Comparison of ENCODE assay signal across 8 mouse cellular contexts in the genomic region with DNA sequence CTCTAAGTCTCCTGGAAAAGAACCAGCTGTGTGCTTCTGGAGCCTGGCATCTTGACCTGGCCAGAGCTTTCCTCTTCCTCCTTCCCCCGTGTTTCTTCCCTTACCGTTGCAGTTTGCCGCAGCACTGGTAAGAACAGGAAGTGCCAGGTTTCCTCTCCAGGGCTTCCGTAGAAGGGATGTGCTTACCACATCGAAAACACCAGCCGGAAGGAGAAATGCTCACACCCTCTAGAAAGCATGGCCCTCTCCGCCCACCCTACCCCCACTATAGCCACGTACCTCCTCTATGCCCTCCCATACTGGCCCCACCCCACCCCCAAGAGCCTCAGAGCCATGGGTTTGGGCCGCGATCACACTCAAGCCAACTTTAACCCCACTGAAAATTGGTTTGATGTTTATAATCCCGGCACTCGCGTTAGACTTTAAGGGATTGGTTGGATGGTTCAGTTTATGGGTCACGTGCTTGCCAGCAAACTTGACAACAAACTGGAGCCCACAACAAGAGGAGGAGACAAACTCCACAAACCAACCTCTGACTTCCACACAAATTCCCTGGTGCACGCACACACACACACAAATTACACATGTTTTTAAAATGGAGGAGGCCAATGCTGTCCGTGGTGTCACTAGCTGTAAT. TPM values are rescaled to one million over a fixed set of nuclear protein-coding genes. Genes with fewer than 3 reads are reported as not detected.
DNase-seq lines count a peak whose midpoint lies in the region; ATAC-seq lines count a peak whose summit lies in the region.

No protein-coding gene starts in this region.

- no peaks in the 10 kb centered on the region for H3K27me3 ChIP-seq in kidney, embryonic 14.5 days (ENCODE audit: control insufficient read depth, insufficient read depth, low read length)

- H3K9me3 ChIP-seq in kidney, embryonic 14.5 days (ENCODE audit: control insufficient read depth, low read length) = no peaks in the 10 kb centered on the region

- no peak overlapping the region for H3K9ac ChIP-seq in kidney, embryonic 14.5 days (ENCODE audit: low read depth, low read length)

- H3K27ac ChIP-seq in kidney, embryonic 14.5 days (ENCODE audit: low read depth, low read length) = no peak overlapping the region

- peak overlapping the region; percentile 17 for H3K4me2 ChIP-seq in kidney, embryonic 14.5 days (replicated peaks; ENCODE audit: low read depth, low read length)

- DNase-seq in embryo, embryonic 10 days (ENCODE audit: low spot score) = peak; percentile 22
- DNase-seq in embryo, embryonic 9.5 days (ENCODE audit: extremely low spot score) = no peak
- DNase-seq in lung, postnatal 25 days (ENCODE audit: low spot score) = peak; percentile 80
- DNase-seq in thymus, postnatal 25 days = peak; percentile 77
- DNase-seq in cerebellum, adult 11 months = no peak
- DNase-seq in cerebellum, adult 9-10 months = no peak

- no peaks in the 10 kb centered on the region for H3K4me1 ChIP-seq in kidney, embryonic 14.5 days (ENCODE audit: control insufficient read depth, insufficient read depth, low read length)

- no peak overlapping the region for H3K4me3 ChIP-seq in kidney, embryonic 14.5 days (ENCODE audit: low read length)

- 69% methylated on average over 16 of the region's 16 CpGs for WGBS in kidney, embryonic 14.5 days

- no peaks in the 10 kb centered on the region for H3K36me3 ChIP-seq in kidney, embryonic 14.5 days (ENCODE audit: control insufficient read depth, insufficient read depth, low read length)

- peak; percentile 98 for ATAC-seq in granulocyte monocyte progenitor cell, adult 5-6 weeks (replicated peaks; ENCODE audit: poor library complexity, severe bottlenecking)
- no peak for ATAC-seq in kidney, embryonic 14.5 days (ENCODE audit: low FRiP score, low TSS enrichment)

RNA-seq across cellular contexts. Expression of a gene that starts 30.7 kb away (rescaled TPM):
- total RNA-seq in granulocyte monocyte progenitor cell, adult 5-6 weeks (2014; fragmentation: Nextera tagmentation) = 9.9 and 18.8 TPM in 2 replicates
- 27.0 and 36.8 TPM in 2 replicates for total RNA-seq in granulocyte monocyte progenitor cell, adult 5-6 weeks (2017)
- 39.7 and 43.8 TPM in 2 replicates for polyA plus RNA-seq in kidney, embryonic 14.5 days (2014; fragmentation: Nextera tagmentation; extraction: Ambion mirVana)

RNA-seq across cellular contexts. Expression of a gene that starts 30.8 kb away (rescaled TPM):
- total RNA-seq in granulocyte monocyte progenitor cell, adult 5-6 weeks (2014; fragmentation: Nextera tagmentation) = 84.7 and 88.8 TPM in 2 replicates
- 46.6 and 75.6 TPM in 2 replicates for total RNA-seq in granulocyte monocyte progenitor cell, adult 5-6 weeks (2017)
- 147 and 155 TPM in 2 replicates for polyA plus RNA-seq in kidney, embryonic 14.5 days (2014; fragmentation: Nextera tagmentation; extraction: Ambion mirVana)

RNA-seq across cellular contexts. Expression of a gene that starts 35.1 kb away (rescaled TPM):
- 185 and 192 TPM in 2 replicates for total RNA-seq in granulocyte monocyte progenitor cell, adult 5-6 weeks (2014; fragmentation: Nextera tagmentation)
- total RNA-seq in granulocyte monocyte progenitor cell, adult 5-6 weeks (2017) = 110 and 119 TPM in 2 replicates
- 14.4 and 18.7 TPM in 2 replicates for polyA plus RNA-seq in kidney, embryonic 14.5 days (2014; fragmentation: Nextera tagmentation; extraction: Ambion mirVana)

RNA-seq across cellular contexts. Expression of a gene that starts 49.3 kb away (rescaled TPM):
- total RNA-seq in granulocyte monocyte progenitor cell, adult 5-6 weeks (2014; fragmentation: Nextera tagmentation) = 102 and 159 TPM in 2 replicates
- total RNA-seq in granulocyte monocyte progenitor cell, adult 5-6 weeks (2017) = 86.7 and 90.4 TPM in 2 replicates
- polyA plus RNA-seq in kidney, embryonic 14.5 days (2014; fragmentation: Nextera tagmentation; extraction: Ambion mirVana) = not detected in 2 replicates

RNA-seq across cellular contexts. Expression of a gene that starts 51.2 kb away (rescaled TPM):
- total RNA-seq in granulocyte monocyte progenitor cell, adult 5-6 weeks (2014; fragmentation: Nextera tagmentation) = 65.0 and 67.3 TPM in 2 replicates
- 54.2 and 54.9 TPM in 2 replicates for total RNA-seq in granulocyte monocyte progenitor cell, adult 5-6 weeks (2017)
- 30.3 and 42.0 TPM in 2 replicates for polyA plus RNA-seq in kidney, embryonic 14.5 days (2014; fragmentation: Nextera tagmentation; extraction: Ambion mirVana)

Comparison
In these comparisons a context has a peak if more than half of its experiments do, and no peak if none do; other contexts are left out.
1. DNase-seq: peak in embryo, embryonic 10 days (single experiment), lung, postnatal 25 days (single experiment) and thymus, postnatal 25 days (single experiment); none in embryo, embryonic 9.5 days (single experiment), cerebellum, adult 11 months (single experiment) and cerebellum, adult 9-10 months (single experiment).